Mouse (Mus musculus) hindbrain, embryonic 13.5 days (tissue): ENCODE measurements around the gene Rtl5. TPM values are rescaled to one million over a fixed set of nuclear protein-coding genes. Genes with fewer than 3 reads are reported as not detected.

Experiments used
- ATAC-seq: fragments of 200-750 bp; cut with Nextera tagmentation; 2 replicates; pipeline ENCODE4 v1.8.0; 2017; ENCODE audit warnings: moderate TSS enrichment; ENCODE audit not compliant: low FRiP score
- H3K27ac ChIP-seq: fragments of 300-500 bp; sonication (generic); 2 replicates; pipeline ENCODE4 v1.5.1; 2015; ENCODE audit warnings: inconsistent platforms, mild to moderate bottlenecking, moderate library complexity
- H3K27me3 ChIP-seq: fragments of 300-500 bp; sonication (generic); 2 replicates; pipeline ENCODE4 v1.6.1; 2015; ENCODE audit warnings: mild to moderate bottlenecking, inconsistent platforms
- H3K36me3 ChIP-seq: fragments of 300-500 bp; sonication (generic); 2 replicates; pipeline ENCODE4 v1.6.1; 2015; ENCODE audit warnings: mild to moderate bottlenecking, inconsistent platforms
- H3K4me1 ChIP-seq: fragments of 300-500 bp; sonication (generic); replicated peaks from 2 replicates; pipeline ENCODE4 v1.6.1; 2015; ENCODE audit warnings: inconsistent platforms
- H3K4me2 ChIP-seq: fragments of 300-500 bp; sonication (generic); 2 replicates; pipeline ENCODE4 v1.6.1; 2015; ENCODE audit warnings: inconsistent platforms, mild to moderate bottlenecking, moderate library complexity
- H3K4me3 ChIP-seq: fragments of 300-500 bp; sonication (generic); 2 replicates; pipeline ENCODE4 v1.5.1; 2015; ENCODE audit warnings: mild to moderate bottlenecking, inconsistent platforms
- H3K9ac ChIP-seq: fragments of 300-500 bp; sonication (generic); 2 replicates; pipeline ENCODE4 v1.6.1; 2015; ENCODE audit warnings: mild to moderate bottlenecking, inconsistent platforms
- H3K9me3 ChIP-seq: fragments of 300-500 bp; sonication (generic); 2 replicates; pipeline ENCODE4 v1.6.1; 2016; ENCODE audit warnings: inconsistent platforms
- WGBS: fragments of 180-500 bp; shearing (Covaris S2); methylation state at CpG from one replicate; pipeline ENCODE4 v1.1.7; 2015; 5-methylcytosine and 5-hydroxymethylcytosine counted together
- polyA plus RNA-seq: library from polyadenylated mRNA; unstranded; fragments of >200 nt; fragmentation: Nextera tagmentation; extraction: Ambion mirVana; gene quantifications from 2 replicates; pipeline ENCODE4 v1.2.1, GENCODE M21; 2015

Rtl5 gene
- polyA plus RNA-seq, 1 experiment from 2014 or later, result 4.7 TPM

DNA sequence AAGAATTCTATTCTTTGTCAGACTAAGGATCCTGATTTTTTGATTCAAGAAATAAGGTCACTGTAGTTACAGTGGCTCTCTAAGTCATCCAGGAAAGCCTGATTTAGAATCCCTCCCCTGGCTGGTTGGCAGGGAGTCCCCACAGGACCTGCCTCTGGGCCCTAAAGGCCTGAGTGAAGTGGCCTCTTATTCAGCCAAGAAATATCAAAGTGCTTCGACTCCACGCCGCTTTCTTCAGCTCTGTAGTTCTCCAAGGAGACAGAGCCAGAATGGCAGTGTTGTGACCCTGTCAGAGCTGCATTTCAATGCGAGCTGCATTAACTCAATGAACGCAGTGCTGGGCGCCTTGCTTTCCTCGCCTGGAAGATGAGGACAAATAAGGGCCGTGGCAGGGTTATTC lies 38.7 kb downstream of the Rtl5 start:
- 49% methylated on average over 8 of the region's 8 CpGs for WGBS
- no peak overlapping the region for H3K4me3 ChIP-seq
- H3K4me1 ChIP-seq, result no peaks in the 10 kb centered on the region; the same call in 1 of the 2 replicates
- ATAC-seq, result no peak
- H3K36me3 ChIP-seq, result no peaks in the 10 kb centered on the region
- H3K9me3 ChIP-seq, result no peaks in the 10 kb centered on the region
- no peak overlapping the region for H3K9ac ChIP-seq
- H3K4me2 ChIP-seq, result no peak overlapping the region
- H3K27ac ChIP-seq, result no peak overlapping the region
- peaks cover 36% of the 10 kb centered on the region for H3K27me3 ChIP-seq

DNA sequence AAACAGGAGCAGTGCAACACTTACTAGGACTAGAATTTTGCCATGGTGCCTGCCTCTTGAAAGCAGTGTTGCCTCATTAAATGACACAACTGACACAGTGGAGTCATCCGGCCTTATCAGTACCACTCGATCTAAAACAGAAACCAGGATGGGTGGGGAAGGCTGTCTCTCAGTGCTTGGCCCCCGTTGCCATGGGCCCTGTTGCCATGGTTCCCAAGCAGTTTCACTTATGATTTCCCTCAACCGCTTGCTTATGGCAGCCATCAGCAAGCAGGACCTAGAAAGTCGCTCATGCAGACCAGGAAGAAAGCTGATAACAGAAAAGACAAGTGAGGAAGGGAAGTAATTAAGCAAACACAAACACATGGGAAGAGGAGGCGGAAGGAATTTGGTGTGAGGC lies 39.3 kb downstream of the Rtl5 start:
- Histone ChIP-seq H3K4me3 (no peak overlapping the region), H3K9ac (no peak overlapping the region), H3K9me3 (no peaks in the 10 kb centered on the region), H3K4me2 (no peak overlapping the region), H3K27ac (no peak overlapping the region), H3K27me3 (peaks cover 32% of the 10 kb centered on the region), H3K4me1 (no peaks in the 10 kb centered on the region; the same call in 1 of the 2 replicates), H3K36me3 (no peaks in the 10 kb centered on the region)
- WGBS, result 41% methylated on average over 6 of the region's 6 CpGs
- ATAC-seq, result no peak

DNA sequence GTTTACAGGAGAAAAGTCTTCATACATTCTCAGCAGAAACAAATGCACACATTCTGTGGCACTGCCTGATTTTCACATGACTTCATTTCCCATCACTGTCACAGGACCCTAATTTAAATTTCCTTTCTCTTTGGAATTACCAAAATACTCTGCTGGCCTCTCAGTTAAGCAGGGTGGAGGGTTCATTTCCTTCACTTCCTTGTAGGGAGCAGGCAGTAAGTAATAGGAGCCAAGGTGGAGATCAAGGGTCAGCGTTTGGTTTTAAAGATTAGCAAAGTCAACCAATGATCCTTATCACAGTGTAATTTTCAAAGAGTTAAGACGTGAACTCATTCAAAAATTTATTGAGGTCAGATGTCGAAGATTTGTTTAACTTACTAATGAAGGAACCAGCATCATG lies 46.1 kb downstream of the Rtl5 start:
- Histone ChIP-seq H3K27me3 (peaks cover 34% of the 10 kb centered on the region; the same call in 1 of the 2 replicates), H3K27ac (no peak overlapping the region), H3K4me3 (no peak overlapping the region), H3K36me3 (no peaks in the 10 kb centered on the region), H3K4me2 (no peak overlapping the region), H3K9me3 (no peaks in the 10 kb centered on the region), H3K4me1 (no peaks in the 10 kb centered on the region), H3K9ac (no peak overlapping the region)
- 81% methylated on average over 3 of the region's 3 CpGs for WGBS
- ATAC-seq, result no peak

DNA sequence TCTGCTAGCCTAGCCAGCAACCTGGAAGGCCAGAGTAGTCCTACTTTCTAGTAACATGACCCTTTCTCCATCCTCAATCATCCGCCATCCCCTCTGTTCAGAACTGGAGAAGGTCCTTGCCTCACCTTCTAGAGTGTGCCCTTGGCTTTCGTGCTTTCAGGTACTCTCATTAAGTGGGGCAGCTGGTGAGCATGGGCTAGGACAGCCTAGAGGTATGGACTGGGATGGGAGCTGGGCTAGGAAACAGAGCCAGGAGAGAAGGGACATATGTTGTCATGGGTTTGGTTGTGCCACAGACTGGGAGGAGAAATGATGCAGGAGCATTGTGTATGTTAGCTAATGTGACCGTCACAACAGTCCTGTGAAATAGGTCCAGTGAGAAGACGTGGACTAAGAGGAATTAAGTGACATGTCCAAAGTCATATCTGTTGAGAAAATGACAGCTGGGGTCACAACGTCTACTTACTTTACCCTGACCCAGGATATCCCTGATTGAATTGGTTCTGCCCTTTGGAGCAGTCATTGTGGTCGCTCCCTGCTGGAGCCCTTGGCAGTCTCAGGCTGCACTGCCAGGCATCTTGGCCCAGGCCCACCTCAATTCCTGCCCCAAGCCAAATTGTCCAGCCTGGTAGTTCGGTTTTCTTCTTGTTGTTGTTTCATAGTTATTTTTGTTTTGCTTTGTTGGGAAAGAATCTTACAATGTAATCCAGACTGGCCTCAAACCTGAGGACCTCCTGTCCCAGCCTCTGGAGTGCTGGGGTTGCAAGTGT lies 51.4 kb downstream of the Rtl5 start:
- Histone ChIP-seq H3K4me1 (no peaks in the 10 kb centered on the region), H3K4me3 (no peak overlapping the region), H3K27me3 (peaks cover 65% of the 10 kb centered on the region), H3K9me3 (no peaks in the 10 kb centered on the region), H3K4me2 (no peak overlapping the region), H3K36me3 (no peaks in the 10 kb centered on the region), H3K9ac (no peak overlapping the region), H3K27ac (no peak overlapping the region)
- WGBS, result 74% methylated on average over 7 of the region's 7 CpGs
- ATAC-seq, result no peak

DNA sequence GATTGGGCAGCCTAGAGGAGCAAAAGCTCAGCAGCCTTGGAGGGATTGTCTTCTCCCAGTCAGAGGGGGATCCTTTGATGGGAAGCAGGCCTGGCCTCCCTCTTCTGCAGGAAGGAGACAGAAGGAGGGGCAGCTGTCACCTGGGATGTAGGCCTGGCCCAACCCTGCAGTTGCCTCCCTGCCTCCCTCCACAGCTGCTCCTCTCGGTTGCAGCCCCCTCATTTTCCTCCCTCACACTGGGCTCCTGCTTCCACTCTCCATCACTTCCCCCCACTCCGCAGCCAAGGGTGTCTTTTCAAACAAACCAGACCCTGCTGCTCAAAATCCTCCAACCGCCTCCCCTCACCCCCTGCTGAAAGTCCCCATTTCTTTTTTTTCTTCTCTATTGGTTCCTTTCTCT lies 52.2 kb downstream of the Rtl5 start:
- H3K4me2 ChIP-seq, result no peak overlapping the region
- no peak overlapping the region for H3K4me3 ChIP-seq
- 53% methylated on average over 3 of the region's 3 CpGs for WGBS
- H3K36me3 ChIP-seq, result no peaks in the 10 kb centered on the region
- ATAC-seq, result no peak
- H3K27me3 ChIP-seq, result peaks cover 65% of the 10 kb centered on the region
- H3K9me3 ChIP-seq, result no peaks in the 10 kb centered on the region
- H3K27ac ChIP-seq, result no peak overlapping the region
- H3K9ac ChIP-seq, result no peak overlapping the region
- H3K4me1 ChIP-seq, result no peaks in the 10 kb centered on the region

- Histone ChIP-seq H3K4me1 (no peaks in the 10 kb centered on the region), H3K4me2 (no peak overlapping the region), H3K9ac (no peak overlapping the region), H3K27me3 (peaks cover 64% of the 10 kb centered on the region), H3K36me3 (no peaks in the 10 kb centered on the region), H3K27ac (no peak overlapping the region), H3K9me3 (no peaks in the 10 kb centered on the region), H3K4me3 (no peak overlapping the region)
- WGBS, result 50% methylated on average over 9 of the region's 9 CpGs
- no peak for ATAC-seq
Measured at GRCm38 (mm10) chrX:102017213-102017923, 53.7 kb downstream of the Rtl5 start.

Other genes starting within 250 kb of the Rtl5 start
- 5.2 and 7.1 TPM in 2 replicates for gene Nhsl2, start 221.9 kb downstream of the Rtl5 start, polyA plus RNA-seq
- 82.0 and 83.3 TPM in 2 replicates for gene Pin4, start 48.1 kb upstream of the Rtl5 start, polyA plus RNA-seq
- 2.4 and 2.7 TPM in 2 replicates for gene Ercc6l, start 85.8 kb upstream of the Rtl5 start, polyA plus RNA-seq
- gene Rps4x, start 118.1 kb upstream of the Rtl5 start, polyA plus RNA-seq, result 440 and 450 TPM in 2 replicates
- gene Cited1, start 180.9 kb upstream of the Rtl5 start, polyA plus RNA-seq, result 10.1 and 10.8 TPM in 2 replicates